Mouse (Mus musculus): ENCODE measurements around the gene Ciao2b. TPM values are rescaled to one million over a fixed set of nuclear protein-coding genes. Genes with fewer than 3 reads are reported as not detected.

Gene Ciao2b
- polyA plus RNA-seq, 1 experiment: 53.9 TPM

- H3K27me3 ChIP-seq (ENCODE audit: control insufficient read depth, insufficient read depth, low read length): no peaks in the 10 kb centered on the region
- no peak overlapping the region for H3K27ac ChIP-seq (ENCODE audit: insufficient read depth, low read length)
- TF ChIP-seq CTCF (IDR thresholded peaks at IDR 0.05; ENCODE audit: borderline replicate concordance, insufficient read depth, low read depth, low read length) (no peak), POLR2A (IDR thresholded peaks at IDR 0.05; ENCODE audit: borderline replicate concordance, insufficient read depth, low read length) (no peak)
- H3K4me1 ChIP-seq (ENCODE audit: control insufficient read depth, insufficient read depth, low read length): peaks cover 15% of the 10 kb centered on the region
- 86% methylated on average over 4 of the region's 4 CpGs for WGBS
- DNase-seq: no peak
- no peak overlapping the region for H3K4me3 ChIP-seq (replicated peaks; ENCODE audit: insufficient read depth, low read depth, low read length)
Measured at GRCm38 (mm10) chr8:104611613-104612012, 30.2 kb downstream of the Ciao2b start.

GRCm38 (mm10) chr8:104610185-104610766 is 31.5 kb downstream of the Ciao2b start:
- Histone ChIP-seq H3K4me1 (ENCODE audit: control insufficient read depth, insufficient read depth, low read length) (peaks cover 15% of the 10 kb centered on the region), H3K4me3 (replicated peaks; ENCODE audit: insufficient read depth, low read depth, low read length) (no peak overlapping the region), H3K27ac (ENCODE audit: insufficient read depth, low read length) (no peak overlapping the region), H3K27me3 (ENCODE audit: control insufficient read depth, insufficient read depth, low read length) (no peaks in the 10 kb centered on the region)
- TF ChIP-seq CTCF (IDR thresholded peaks at IDR 0.05; ENCODE audit: borderline replicate concordance, insufficient read depth, low read depth, low read length) (no peak), POLR2A (IDR thresholded peaks at IDR 0.05; ENCODE audit: borderline replicate concordance, insufficient read depth, low read length) (no peak)
- no peak for DNase-seq
- 75% methylated on average over 12 of the region's 12 CpGs for WGBS

GRCm38 (mm10) chr8:104609222-104609621 is 32.5 kb downstream of the Ciao2b start:
- H3K4me1 ChIP-seq (ENCODE audit: control insufficient read depth, insufficient read depth, low read length): peaks cover 15% of the 10 kb centered on the region
- TF ChIP-seq POLR2A (IDR thresholded peaks at IDR 0.05; ENCODE audit: borderline replicate concordance, insufficient read depth, low read length) (no peak), CTCF (IDR thresholded peaks at IDR 0.05; ENCODE audit: borderline replicate concordance, insufficient read depth, low read depth, low read length) (no peak)
- no peak overlapping the region for H3K4me3 ChIP-seq (replicated peaks; ENCODE audit: insufficient read depth, low read depth, low read length)
- 31% methylated on average over 8 of the region's 8 CpGs for WGBS
- H3K27me3 ChIP-seq (ENCODE audit: control insufficient read depth, insufficient read depth, low read length): no peaks in the 10 kb centered on the region
- no peak for DNase-seq
- no peak overlapping the region for H3K27ac ChIP-seq (ENCODE audit: insufficient read depth, low read length)

- no peaks in the 10 kb centered on the region for H3K27me3 ChIP-seq (ENCODE audit: control insufficient read depth, insufficient read depth, low read length)
- TF ChIP-seq POLR2A (IDR thresholded peaks at IDR 0.05; ENCODE audit: borderline replicate concordance, insufficient read depth, low read length) (no peak), CTCF (IDR thresholded peaks at IDR 0.05; ENCODE audit: borderline replicate concordance, insufficient read depth, low read depth, low read length) (peak; percentile 30; the same call in 1 of the 2 replicates)
- WGBS: 4% methylated on average over 2 of the region's 2 CpGs
- peak; percentile 61 to 82 for DNase-seq
- H3K4me3 ChIP-seq (replicated peaks; ENCODE audit: insufficient read depth, low read depth, low read length): no peak overlapping the region
- peaks cover 15% of the 10 kb centered on the region for H3K4me1 ChIP-seq (ENCODE audit: control insufficient read depth, insufficient read depth, low read length)
- no peak overlapping the region for H3K27ac ChIP-seq (ENCODE audit: insufficient read depth, low read length)
Measured at GRCm38 (mm10) chr8:104607944-104608343, 33.8 kb downstream of the Ciao2b start.

- WGBS: 47% methylated on average over 6 of the region's 6 CpGs
- H3K4me3 ChIP-seq (replicated peaks; ENCODE audit: insufficient read depth, low read depth, low read length): no peak overlapping the region
- H3K4me1 ChIP-seq (ENCODE audit: control insufficient read depth, insufficient read depth, low read length): peaks cover 15% of the 10 kb centered on the region
- H3K27me3 ChIP-seq (ENCODE audit: control insufficient read depth, insufficient read depth, low read length): no peaks in the 10 kb centered on the region
- TF ChIP-seq POLR2A (IDR thresholded peaks at IDR 0.05; ENCODE audit: borderline replicate concordance, insufficient read depth, low read length): no peak
- TF ChIP-seq CTCF (IDR thresholded peaks at IDR 0.05; ENCODE audit: borderline replicate concordance, insufficient read depth, low read depth, low read length): no peak
- no peak for DNase-seq
- no peak overlapping the region for H3K27ac ChIP-seq (ENCODE audit: insufficient read depth, low read length)
Measured at GRCm38 (mm10) chr8:104606329-104606728, 35.4 kb downstream of the Ciao2b start.

- Histone ChIP-seq H3K27me3 (ENCODE audit: control insufficient read depth, insufficient read depth, low read length) (no peaks in the 10 kb centered on the region), H3K4me3 (replicated peaks; ENCODE audit: insufficient read depth, low read depth, low read length) (no peak overlapping the region), H3K27ac (ENCODE audit: insufficient read depth, low read length) (no peak overlapping the region), H3K4me1 (ENCODE audit: control insufficient read depth, insufficient read depth, low read length) (peaks cover 12% of the 10 kb centered on the region)
- WGBS: 80% methylated on average over 4 of the region's 4 CpGs
- no peak for DNase-seq
- TF ChIP-seq POLR2A (IDR thresholded peaks at IDR 0.05; ENCODE audit: borderline replicate concordance, insufficient read depth, low read length) (no peak), CTCF (IDR thresholded peaks at IDR 0.05; ENCODE audit: borderline replicate concordance, insufficient read depth, low read depth, low read length) (no peak)
Measured at GRCm38 (mm10) chr8:104603245-104603593, 38.5 kb downstream of the Ciao2b start.

GRCm38 (mm10) chr8:104602468-104603244 is 39.1 kb downstream of the Ciao2b start:
- WGBS: 23% methylated on average over 21 of the region's 21 CpGs
- no peaks in the 10 kb centered on the region for H3K27me3 ChIP-seq (ENCODE audit: control insufficient read depth, insufficient read depth, low read length)
- H3K4me1 ChIP-seq (ENCODE audit: control insufficient read depth, insufficient read depth, low read length): peaks cover 6% of the 10 kb centered on the region; the same call in 1 of the 2 replicates
- TF ChIP-seq CTCF (IDR thresholded peaks at IDR 0.05; ENCODE audit: borderline replicate concordance, insufficient read depth, low read depth, low read length) (peak; percentile 96), POLR2A (IDR thresholded peaks at IDR 0.05; ENCODE audit: borderline replicate concordance, insufficient read depth, low read length) (no peak)
- no peak overlapping the region for H3K27ac ChIP-seq (ENCODE audit: insufficient read depth, low read length)
- no peak overlapping the region for H3K4me3 ChIP-seq (replicated peaks; ENCODE audit: insufficient read depth, low read depth, low read length)
- DNase-seq: peak; percentile 77

GRCm38 (mm10) chr8:104601941-104602371 is 39.8 kb downstream of the Ciao2b start:
- DNase-seq: no peak
- no peak overlapping the region for H3K4me3 ChIP-seq (replicated peaks; ENCODE audit: insufficient read depth, low read depth, low read length)
- TF ChIP-seq POLR2A (IDR thresholded peaks at IDR 0.05; ENCODE audit: borderline replicate concordance, insufficient read depth, low read length) (no peak), CTCF (IDR thresholded peaks at IDR 0.05; ENCODE audit: borderline replicate concordance, insufficient read depth, low read depth, low read length) (no peak)
- no peaks in the 10 kb centered on the region for H3K27me3 ChIP-seq (ENCODE audit: control insufficient read depth, insufficient read depth, low read length)
- no peaks in the 10 kb centered on the region for H3K4me1 ChIP-seq (ENCODE audit: control insufficient read depth, insufficient read depth, low read length)
- WGBS: 4% methylated on average over 12 of the region's 12 CpGs
- H3K27ac ChIP-seq (ENCODE audit: insufficient read depth, low read length): no peak overlapping the region

All from cerebellum, adult 2 months (tissue).